Mouse (Mus musculus) intestine, postnatal 0 days (tissue): Measurements from ENCODE around the gene Wdr91. TPM values are rescaled to one million over a fixed set of nuclear protein-coding genes. Genes with fewer than 3 reads are reported as not detected.
A peak's percentile ranks its signal among the peaks of the same experiment; 100 is the strongest.

ENCODE experiments used
- ATAC-seq: fragments of 200-750 bp; cut with Nextera tagmentation; 2 replicates; pipeline ENCODE4 v1.8.0; 2017; ENCODE audit warnings: mild to moderate bottlenecking, moderate TSS enrichment, moderate library complexity
- H3K27ac ChIP-seq: fragments of 300-500 bp; sonication (generic); 2 replicates; pipeline ENCODE4 v1.5.1; 2014; ENCODE audit warnings: mild to moderate bottlenecking, low read depth, low read length, moderate library complexity
- H3K27me3 ChIP-seq: fragments of 300-500 bp; sonication (generic); replicated peaks from 2 replicates; pipeline ENCODE4 v1.6.1; 2014; ENCODE audit warnings: low read length, mixed read lengths; ENCODE audit not compliant: control insufficient read depth, insufficient read depth
- H3K36me3 ChIP-seq: fragments of 300-500 bp; sonication (generic); 2 replicates; pipeline ENCODE4 v1.6.1; 2014; ENCODE audit warnings: mild to moderate bottlenecking, moderate library complexity; ENCODE audit not compliant: control insufficient read depth, insufficient read depth
- H3K4me1 ChIP-seq: fragments of 300-500 bp; sonication (generic); replicated peaks from 2 replicates; pipeline ENCODE4 v1.6.1; 2014; ENCODE audit warnings: antibody characterized with exemption, low read length, mixed read lengths; ENCODE audit not compliant: control insufficient read depth, insufficient read depth
- H3K4me2 ChIP-seq: fragments of 300-500 bp; sonication (generic); replicated peaks from 2 replicates; pipeline ENCODE4 v1.6.1; 2014; ENCODE audit warnings: low read depth, mild to moderate bottlenecking, moderate library complexity
- H3K4me3 ChIP-seq: fragments of 300-500 bp; sonication (generic); 2 replicates; pipeline ENCODE4 v1.5.1; 2014; ENCODE audit warnings: low read depth, low read length
- H3K9ac ChIP-seq: fragments of 300-500 bp; sonication (generic); 2 replicates; pipeline ENCODE4 v1.6.1; 2014; ENCODE audit warnings: mild to moderate bottlenecking, low read depth, low read length
- H3K9me3 ChIP-seq: fragments of 300-500 bp; sonication (generic); 2 replicates; pipeline ENCODE4 v1.6.1; 2016; ENCODE audit warnings: mixed run types; ENCODE audit not compliant: control insufficient read depth
- CTCF ChIP-seq: sonication (generic); IDR thresholded peaks from 2 replicates; pipeline ENCODE4 v1.5.1; 2016; ENCODE audit warnings: low read depth, mild to moderate bottlenecking, control low read depth, antibody characterized with exemption, moderate library complexity
- WGBS: fragments of 180-500 bp; shearing (Covaris S2); extraction: QIAGEN DNeasy Blood & Tissue Kit; methylation state at CpG from one replicate; pipeline ENCODE4 v1.1.7; 2014; 5-methylcytosine and 5-hydroxymethylcytosine counted together
- polyA plus RNA-seq: library from polyadenylated mRNA; unstranded; fragments of >200 nt; fragmentation: Nextera tagmentation; extraction: Ambion mirVana; gene quantifications from 2 replicates; pipeline ENCODE4 v1.2.1, GENCODE M21; 2015

Gene Wdr91
- polyA plus RNA-seq, 1 experiment from 2014 or later, result 5.7 TPM

- 58% methylated on average over 21 of the region's 21 CpGs for WGBS
- H3K4me1 ChIP-seq, result peaks cover 5% of the 10 kb centered on the region; the same call in 1 of the 2 replicates
- no peaks in the 10 kb centered on the region for H3K27me3 ChIP-seq
- no peak overlapping the region for H3K4me3 ChIP-seq
- peak; percentile 51 for TF ChIP-seq CTCF
- peaks cover 10% of the 10 kb centered on the region; the same call in 1 of the 2 replicates for H3K36me3 ChIP-seq
- no peaks in the 10 kb centered on the region for H3K9me3 ChIP-seq
- no peak for ATAC-seq
- no peak overlapping the region for H3K9ac ChIP-seq
- H3K4me2 ChIP-seq, result no peak overlapping the region
- peak overlapping the region; percentile 35 for H3K27ac ChIP-seq
Measured at GRCm38 (mm10) chr6:34874101-34874921, 36.4 kb downstream of the Wdr91 start.

- ATAC-seq, result no peak
- H3K27ac ChIP-seq, result no peak overlapping the region
- H3K9me3 ChIP-seq, result no peaks in the 10 kb centered on the region
- peaks cover 10% of the 10 kb centered on the region; the same call in 1 of the 2 replicates for H3K36me3 ChIP-seq
- TF ChIP-seq CTCF, result no peak
- 83% methylated on average over 10 of the region's 10 CpGs for WGBS
- H3K9ac ChIP-seq, result no peak overlapping the region
- H3K4me2 ChIP-seq, result no peak overlapping the region
- peaks cover 5% of the 10 kb centered on the region; the same call in 1 of the 2 replicates for H3K4me1 ChIP-seq
- H3K27me3 ChIP-seq, result no peaks in the 10 kb centered on the region
- H3K4me3 ChIP-seq, result no peak overlapping the region
Measured at GRCm38 (mm10) chr6:34872871-34873270, 37.8 kb downstream of the Wdr91 start.

DNA sequence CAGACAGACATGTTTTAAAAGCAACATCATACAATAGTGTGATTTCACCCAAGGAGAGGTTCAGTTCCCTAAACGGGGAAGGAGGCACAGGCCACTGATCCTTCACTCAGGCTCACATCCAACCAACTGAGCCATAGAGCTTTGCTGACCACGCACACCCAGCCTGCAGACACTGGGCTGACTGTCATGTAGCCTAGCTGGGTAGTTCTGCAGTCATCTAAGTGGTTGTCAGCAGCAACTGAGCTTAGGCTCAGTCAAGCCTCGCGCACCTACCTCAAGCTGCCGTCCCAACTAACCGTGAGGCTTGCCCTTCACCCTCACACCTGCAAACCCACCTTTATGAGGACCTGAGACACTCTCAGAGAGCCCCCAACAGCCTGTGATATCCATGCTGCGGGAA is 38.7 kb downstream of the Wdr91 start:
- no peak for TF ChIP-seq CTCF
- peaks cover 10% of the 10 kb centered on the region; the same call in 1 of the 2 replicates for H3K36me3 ChIP-seq
- no peak overlapping the region for H3K4me3 ChIP-seq
- H3K9ac ChIP-seq, result no peak overlapping the region
- no peaks in the 10 kb centered on the region for H3K9me3 ChIP-seq
- no peak for ATAC-seq
- no peak overlapping the region for H3K4me2 ChIP-seq
- no peaks in the 10 kb centered on the region for H3K27me3 ChIP-seq
- H3K4me1 ChIP-seq, result 0 out of 2 replicates have a peak, but pooled peaks cover 3% of the 10 kb centered on the region
- no peak overlapping the region for H3K27ac ChIP-seq
- WGBS, result 90% methylated on average over 7 of the region's 7 CpGs

- Histone ChIP-seq H3K4me2 (no peak overlapping the region), H3K27me3 (no peaks in the 10 kb centered on the region), H3K4me1 (no peaks in the 10 kb centered on the region; the same call in 1 of the 2 replicates), H3K4me3 (no peak overlapping the region), H3K9me3 (no peaks in the 10 kb centered on the region), H3K36me3 (peaks cover 10% of the 10 kb centered on the region; the same call in 1 of the 2 replicates), H3K27ac (no peak overlapping the region), H3K9ac (no peak overlapping the region)
- WGBS, result 71% methylated on average over 5 of the region's 5 CpGs
- TF ChIP-seq CTCF, result no peak
- ATAC-seq, result no peak
Measured at GRCm38 (mm10) chr6:34870724-34871123, 40.0 kb downstream of the Wdr91 start.

DNA sequence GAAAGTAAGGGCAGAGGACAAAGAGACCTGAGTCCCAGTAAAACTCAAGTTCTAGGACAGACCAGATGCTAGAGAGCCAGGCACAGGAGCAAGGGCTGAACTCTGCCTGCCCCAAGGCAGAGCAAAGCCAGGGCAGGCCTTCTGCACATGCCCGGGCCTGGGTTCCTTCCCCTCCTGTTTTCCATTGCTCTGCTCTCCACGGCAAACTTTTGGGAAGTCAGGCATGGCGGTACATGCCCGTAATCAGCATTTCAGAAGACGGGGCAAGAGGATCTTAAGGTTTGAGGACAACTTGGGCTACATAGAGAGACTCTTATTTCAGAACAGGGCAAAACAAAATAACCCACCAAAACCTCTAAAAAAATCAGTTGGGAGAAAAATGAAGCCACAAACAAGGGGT is 40.5 kb downstream of the Wdr91 start:
- no peak for ATAC-seq
- Histone ChIP-seq H3K4me1 (no peaks in the 10 kb centered on the region; the same call in 1 of the 2 replicates), H3K9me3 (no peaks in the 10 kb centered on the region), H3K4me3 (no peak overlapping the region), H3K36me3 (peaks cover 10% of the 10 kb centered on the region; the same call in 1 of the 2 replicates), H3K27ac (peak overlapping the region; percentile 30; the same call in 1 of the 2 replicates), H3K9ac (no peak overlapping the region), H3K4me2 (no peak overlapping the region), H3K27me3 (no peaks in the 10 kb centered on the region)
- 84% methylated on average over 5 of the region's 5 CpGs for WGBS
- TF ChIP-seq CTCF, result no peak

- WGBS, result 42% methylated on average over 13 of the region's 13 CpGs
Measured at GRCm38 (mm10) chr6:34869225-34869915, 41.3 kb downstream of the Wdr91 start.

More at GRCm38 (mm10) chr6:34869225-34869915, 41.3 kb downstream of the Wdr91 start:
- no peak overlapping the region for H3K9ac ChIP-seq
- H3K4me3 ChIP-seq, result no peak overlapping the region
- no peaks in the 10 kb centered on the region for H3K9me3 ChIP-seq
- peaks cover 10% of the 10 kb centered on the region; the same call in 1 of the 2 replicates for H3K36me3 ChIP-seq
- H3K27me3 ChIP-seq, result no peaks in the 10 kb centered on the region
- ATAC-seq, result peak; percentile 75
- no peak overlapping the region for H3K4me2 ChIP-seq
- TF ChIP-seq CTCF, result no peak
- H3K27ac ChIP-seq, result peak overlapping the region; percentile 30; the same call in 1 of the 2 replicates
- H3K4me1 ChIP-seq, result no peaks in the 10 kb centered on the region; the same call in 1 of the 2 replicates
